Mouse (Mus musculus) heart, adult 2 months (tissue): ENCODE data around the gene Clic6.

Source experiments
- CTCF ChIP-seq: fragments of 200-600 bp; IDR thresholded peaks from 2 replicates; pipeline ENCODE4 v1.8.1; 2022; ENCODE audit warnings: antibody characterized with exemption, mild to moderate bottlenecking, moderate library complexity
- EP300 ChIP-seq: fragments of 200-500 bp; IDR thresholded peaks from 2 replicates; pipeline ENCODE4 v1.6.1; 2011; ENCODE audit warnings: low read depth, low read length, control low read depth; ENCODE audit not compliant: insufficient read depth
- POLR2A ChIP-seq: fragments of 200-500 bp; IDR thresholded peaks from 2 replicates; pipeline ENCODE4 v1.6.1; 2011; ENCODE audit warnings: mild to moderate bottlenecking, low read depth, low read length, control low read depth; ENCODE audit not compliant: insufficient read depth

DNA sequence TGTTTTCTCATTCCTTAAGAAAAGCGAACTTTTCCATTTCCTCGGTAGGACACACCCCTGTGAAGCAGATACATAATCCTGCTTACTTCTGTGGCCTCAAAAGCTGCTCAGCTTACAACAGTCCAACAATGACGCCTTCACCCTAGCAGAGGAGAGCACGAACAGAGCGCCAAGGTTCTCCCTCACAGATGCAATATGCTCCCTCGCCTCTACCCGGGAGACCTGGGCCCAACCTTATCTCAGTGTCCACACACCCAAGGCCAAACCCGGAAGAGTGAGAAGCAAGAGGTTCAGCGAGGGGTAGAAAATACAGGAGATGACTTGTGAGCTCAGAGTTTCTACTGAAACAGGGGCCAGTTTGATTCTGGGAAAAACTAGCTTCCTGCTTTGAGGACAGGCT lies 3.8 kb downstream of the Clic6 start:
- TF ChIP-seq POLR2A (no peak), CTCF (no peak), EP300 (no peak)
